Mouse (Mus musculus) c-Kit-positive CD71-positive TER-119-negative erythroid progenitor cells, embryonic 14.5 days (primary cell): ENCODE measurements around the gene Dph1.

Experiments used
- DNase-seq: peaks from one replicate; pipeline ENCODE4 v3.0.0-alpha.2; 2013; ENCODE audit warnings: low read depth

The Dph1 gene

DNA sequence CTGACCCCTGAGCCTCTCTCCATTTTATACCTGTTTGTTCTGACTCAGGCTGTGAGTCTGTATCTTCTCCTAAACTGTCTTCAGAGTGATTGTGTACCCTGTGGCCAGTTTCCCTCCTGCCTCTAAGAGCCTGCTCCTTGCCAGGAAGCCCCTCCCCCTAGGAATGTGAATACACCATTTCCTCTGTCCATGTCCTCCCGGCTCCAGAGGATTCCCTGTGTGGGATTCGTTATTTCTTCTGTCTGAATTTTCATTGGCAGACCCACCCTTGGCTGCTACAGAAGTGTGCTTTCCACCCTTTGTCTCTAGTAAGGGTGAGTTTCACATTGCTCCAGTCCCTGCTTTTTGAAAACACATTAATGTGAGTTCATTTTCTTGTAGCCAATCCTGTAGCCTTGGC, 57.1 kb downstream of the Dph1 start:
- no peak for DNase-seq

- no peak for DNase-seq
Observed at GRCm38 (mm10) chr11:75133391-75133790, 57.6 kb downstream of the Dph1 start.

DNA sequence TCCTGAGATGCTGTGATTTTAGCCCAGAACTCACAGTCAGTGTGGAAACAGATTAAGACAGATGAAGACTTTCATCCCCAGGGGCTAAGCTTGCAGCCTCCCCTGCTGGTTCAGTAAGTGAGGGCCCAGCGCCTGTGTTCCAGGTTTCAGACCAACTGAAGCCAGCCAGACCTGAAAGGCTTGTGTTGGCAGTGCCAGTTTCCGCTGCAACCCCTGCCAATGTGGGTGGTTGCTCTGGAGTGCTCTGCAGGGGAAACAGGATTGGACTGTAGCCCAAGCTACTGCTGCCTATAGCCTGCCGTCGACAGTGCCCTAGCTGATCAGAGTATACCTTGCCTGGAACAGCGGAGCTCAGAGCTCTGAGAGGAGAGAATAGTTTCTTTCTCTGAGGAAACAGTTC, 58.8 kb downstream of the Dph1 start:
- DNase-seq: no peak

DNA sequence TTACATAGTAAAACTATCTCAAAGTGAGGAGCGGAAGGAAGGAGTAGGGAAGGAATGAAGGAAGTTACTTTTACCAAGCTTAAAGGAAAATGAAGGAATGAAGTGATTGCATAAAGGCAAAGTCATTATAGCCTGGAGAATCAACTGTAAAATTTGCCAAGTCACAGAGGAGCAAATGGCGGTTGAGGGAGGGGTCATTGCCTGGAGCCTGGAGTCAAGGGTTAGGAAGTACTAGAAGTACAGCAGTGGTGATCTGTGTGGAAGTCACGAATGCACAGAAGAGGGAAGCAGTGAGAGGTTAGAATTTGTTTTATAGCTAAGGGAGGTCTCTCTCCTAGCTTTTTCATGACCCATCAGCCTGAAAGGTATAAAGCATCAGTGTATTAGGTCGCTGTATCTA, 59.7 kb downstream of the Dph1 start:
- DNase-seq: no peak

GRCm38 (mm10) chr11:75129481-75129880, 61.6 kb downstream of the Dph1 start:
- DNase-seq: no peak
